Mouse (Mus musculus): ENCODE measurements around the gene Gm20838.
"Not testable (repeated sequence)": the region's sequence is repeated elsewhere in the genome, so short reads cannot be mapped to it uniquely, and the experiment has no call there.

The Gm20838 gene

GRCm38 (mm10) chrY:33543064-33543463, at the start of gene Gm20838:
Gene Gm20838, minus strand, starts transcription at chrY:33543164.
- not testable (repeated sequence) for DNase-seq (ENCODE audit: low spot score)

Data from left cerebral cortex, adult 11 months (tissue).